Comparison of ENCODE assay signal across 1 mouse cellular context in the genomic region with DNA sequence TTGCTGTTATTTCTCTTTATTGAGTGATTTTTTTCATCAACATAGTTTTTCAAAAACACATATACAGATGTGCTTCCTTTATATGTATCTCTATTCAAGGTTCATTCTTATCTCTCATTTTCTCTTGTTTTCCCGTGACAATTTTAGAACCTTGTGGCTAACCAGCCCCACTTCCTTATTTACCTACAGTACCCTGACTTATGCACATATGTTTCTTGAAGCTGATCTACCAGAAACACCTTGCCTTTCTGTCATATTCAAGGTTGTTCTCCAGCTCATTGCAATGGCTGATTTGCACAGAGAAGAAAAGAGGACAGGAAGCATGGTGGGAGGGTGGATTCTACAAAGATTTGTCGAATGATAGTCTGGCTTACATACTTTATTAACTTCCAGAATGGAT.
TF ChIP-seq lines count a peak whose summit lies in the region.

No protein-coding gene starts in this region.

TF ChIP-seq in MEL, 35 proteins besides CTCF, POLR2A, EP300 and RAD21 (continued from another document):
- TF ChIP-seq TAL1 (IDR thresholded peaks at IDR 0.05; ENCODE audit: low read length) (peak; percentile 82), ZNF384 (IDR thresholded peaks at IDR 0.05; ENCODE audit: low read depth, low read length) (0 out of 2 replicates have a peak, but pooled peaks have one; percentile 26), MEF2A (IDR thresholded peaks at IDR 0.05; ENCODE audit: extremely low read depth, insufficient replicate concordance, low read depth, low read length, poor library complexity, severe bottlenecking) (peak; percentile 97), MXI1 (IDR thresholded peaks at IDR 0.05; ENCODE audit: low read depth, low read length) (no peak; the same call in 1 of the 2 replicates), GATA1 (IDR thresholded peaks at IDR 0.05; ENCODE audit: low read depth, low read length) (peak; percentile 71)
